Comparison of ENCODE assay signal across 8 mouse cellular contexts in the genomic region with DNA sequence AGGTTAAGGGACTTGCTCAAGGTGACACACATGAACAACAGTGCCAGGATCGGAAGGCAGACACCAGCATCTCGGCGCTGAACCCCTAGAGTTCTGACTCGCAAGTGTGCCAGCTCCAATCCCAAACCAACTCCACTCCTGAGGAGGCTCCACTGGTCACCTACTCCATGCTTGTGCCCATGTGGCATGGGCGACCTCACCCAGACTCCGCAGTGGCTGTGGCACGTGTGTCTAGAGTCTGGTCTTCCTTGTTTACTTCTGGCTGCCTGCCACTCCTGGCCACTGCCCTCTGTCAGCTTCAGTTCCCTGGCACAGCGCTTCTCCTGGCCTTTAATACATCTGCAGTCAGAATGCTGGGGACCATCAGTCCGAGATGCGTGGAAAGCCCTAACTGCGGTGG. TPM values are rescaled to one million over a fixed set of nuclear protein-coding genes. Genes with fewer than 3 reads are reported as not detected.
DNase-seq lines count a peak whose midpoint lies in the region; ATAC-seq lines count a peak whose summit lies in the region.

No protein-coding gene starts in this region.

- 11% methylated on average over 11 of the region's 11 CpGs for WGBS in lung, embryonic 15.5 days

- H3K27ac ChIP-seq in lung, embryonic 15.5 days: no peak overlapping the region

- H3K36me3 ChIP-seq in lung, embryonic 15.5 days: no peaks in the 10 kb centered on the region

- peaks cover 38% of the 10 kb centered on the region for H3K4me1 ChIP-seq in lung, embryonic 15.5 days

- peak overlapping the region; percentile 100 for H3K4me2 ChIP-seq in lung, embryonic 15.5 days

- peaks cover 15% of the 10 kb centered on the region for H3K27me3 ChIP-seq in lung, embryonic 15.5 days

- peak; percentile 26 for ATAC-seq in granulocyte monocyte progenitor cell, adult 5-6 weeks (replicated peaks; ENCODE audit: poor library complexity, severe bottlenecking)
- 0 out of 2 replicates have a peak, but pooled peaks have one; percentile 12 for ATAC-seq in lung, embryonic 15.5 days (ENCODE audit: borderline replicate concordance, extremely low read depth, low FRiP score, low TSS enrichment)

- H3K9ac ChIP-seq in lung, embryonic 15.5 days: peak overlapping the region; percentile 10; the same call in 1 of the 2 replicates

- no peaks in the 10 kb centered on the region for H3K9me3 ChIP-seq in lung, embryonic 15.5 days

- DNase-seq in right cerebral cortex, postnatal 10 days (ENCODE audit: low spot score in 2 of 2): peak; percentile 71 to 74
- DNase-seq in right cerebral cortex, postnatal 25 days: no peak
- DNase-seq in cerebellum, adult 9-11 months: peak; percentile 86
- peak; percentile 67 to 68 for DNase-seq in kidney, adult 8-10 months
- DNase-seq in right cerebral cortex, postnatal 14 days: peak; percentile 39
- DNase-seq in c-Kit-positive CD71-positive TER-119-positive erythroid progenitor cells, embryonic 14.5 days (ENCODE audit: low spot score): no peak

- peak overlapping the region; percentile 74 for H3K4me3 ChIP-seq in lung, embryonic 15.5 days

RNA-seq across cellular contexts. Expression of a gene that starts 0.7 kb away (rescaled TPM):
- total RNA-seq in granulocyte monocyte progenitor cell, adult 5-6 weeks (2014; fragmentation: Nextera tagmentation): 13.2 and 13.9 TPM in 2 replicates
- 7.5 and 7.8 TPM in 2 replicates for total RNA-seq in granulocyte monocyte progenitor cell, adult 5-6 weeks (2017)
- 0.66 and 0.76 TPM in 2 replicates for polyA plus RNA-seq in lung, embryonic 15.5 days (2015; fragmentation: Nextera tagmentation; extraction: Ambion mirVana)

Comparison
In these comparisons a context has a peak if more than half of its experiments do, and no peak if none do; other contexts are left out.
1. DNase-seq: peak in right cerebral cortex, postnatal 10 days (2 of 2), cerebellum, adult 9-11 months (single experiment), kidney, adult 8-10 months (2 of 2) and right cerebral cortex, postnatal 14 days (single experiment); none in right cerebral cortex, postnatal 25 days (single experiment) and c-Kit-positive CD71-positive TER-119-positive erythroid progenitor cells, embryonic 14.5 days (single experiment).